Mouse (Mus musculus) CH12.LX (cell line): ENCODE results near the gene Gramd1b.

Experiments used
- CTCF ChIP-seq, 2 experiments: IDR thresholded peaks in 1 of 2; conservative IDR thresholded peaks in 1 of 2; 2 replicates each; pipeline ENCODE4 v1.5.1; 2011 to 2012; ENCODE audit warnings: low read depth in 2 of 2, low read length in 2 of 2, improper control_type of control experiment in 1 of 2, inconsistent platforms in 1 of 2, mild to moderate bottlenecking in 1 of 2, moderate library complexity in 1 of 2
- JUN ChIP-seq: IDR thresholded peaks from 2 replicates; pipeline ENCODE4 v1.6.1; 2011; ENCODE audit warnings: low read depth, mild to moderate bottlenecking, low read length, improper control_type of control experiment, moderate library complexity; ENCODE audit not compliant: insufficient read depth
- MAX ChIP-seq: IDR thresholded peaks from 2 replicates; pipeline ENCODE4 v1.6.1; 2011; ENCODE audit warnings: low read length, improper control_type of control experiment
- TCF12 ChIP-seq: IDR thresholded peaks from 2 replicates; pipeline ENCODE4 v1.6.1; 2014; ENCODE audit warnings: low read depth, mild to moderate bottlenecking, inconsistent platforms, low read length, improper control_type of control experiment
- USF2 ChIP-seq: conservative IDR thresholded peaks from 2 replicates; pipeline ENCODE4 v1.6.1; 2011; ENCODE audit warnings: low read depth, low read length, improper control_type of control experiment
- ZNF384 ChIP-seq: IDR thresholded peaks from 2 replicates; pipeline ENCODE4 v1.6.1; 2012; ENCODE audit warnings: low read depth, low read length, improper control_type of control experiment, inconsistent platforms

- no peak for TF ChIP-seq ZNF384
- TF ChIP-seq USF2 = no peak
- no peak for TF ChIP-seq JUN
- no peak for TF ChIP-seq TCF12
- no peak for TF ChIP-seq CTCF (conservative IDR thresholded peaks at IDR 0.05 in 1 of 2, IDR thresholded peaks at IDR 0.05 in 1 of 2; ENCODE audit: low read depth in 2 of 2, low read length in 2 of 2)
- TF ChIP-seq MAX = no peak
Measured at GRCm38 (mm10) chr9:40405263-40405662, 125.9 kb downstream of the Gramd1b start.
